Mouse (Mus musculus): ENCODE results near the gene Ubr2. TPM values are rescaled to one million over a fixed set of nuclear protein-coding genes. Genes with fewer than 3 reads are reported as not detected.

Gene Ubr2
- total RNA-seq, 2 experiments from 2014 or later = 57.0 to 60.7 TPM

- DNase-seq (ENCODE audit: low spot score) = no peak
Observed at GRCm38 (mm10) chr17:47005741-47006405, 4.5 kb downstream of the Ubr2 start.

GRCm38 (mm10) chr17:47003305-47003704 lies 7.1 kb downstream of the Ubr2 start:
- DNase-seq (ENCODE audit: low spot score) = no peak

DNA sequence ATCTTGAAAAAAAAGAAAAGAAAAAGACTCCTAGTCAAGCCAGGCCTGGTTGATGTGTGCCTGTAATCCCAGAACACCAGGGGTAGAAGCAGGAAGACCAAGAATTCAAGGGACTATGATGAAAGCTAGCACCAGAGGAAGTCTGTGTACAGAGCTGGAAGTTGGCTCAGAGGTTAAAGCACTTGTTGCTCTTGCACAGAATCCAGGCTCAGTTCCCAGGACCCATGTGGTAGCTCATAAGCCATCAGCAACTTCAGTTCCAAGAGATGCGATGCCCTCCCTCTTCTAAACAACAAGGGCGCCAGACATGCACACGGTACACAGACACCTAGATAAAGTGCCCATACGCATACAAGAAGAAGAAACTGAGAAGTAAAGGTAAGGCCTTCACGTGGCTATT lies 8.0 kb downstream of the Ubr2 start:
- DNase-seq (ENCODE audit: low spot score) = peak; percentile 70

- no peak for DNase-seq (ENCODE audit: low spot score)
Observed at GRCm38 (mm10) chr17:46998840-46999239, 11.5 kb downstream of the Ubr2 start.

- no peak for DNase-seq (ENCODE audit: low spot score)
Observed at GRCm38 (mm10) chr17:46996484-46996883, 13.9 kb downstream of the Ubr2 start.

- no peak for DNase-seq (ENCODE audit: low spot score)
Observed at GRCm38 (mm10) chr17:46995621-46996020, 14.7 kb downstream of the Ubr2 start.

- no peak for DNase-seq (ENCODE audit: low spot score)
Observed at GRCm38 (mm10) chr17:46994641-46995398, 15.5 kb downstream of the Ubr2 start.

GRCm38 (mm10) chr17:46993625-46994024 lies 16.7 kb downstream of the Ubr2 start:
- no peak for DNase-seq (ENCODE audit: low spot score)

DNA sequence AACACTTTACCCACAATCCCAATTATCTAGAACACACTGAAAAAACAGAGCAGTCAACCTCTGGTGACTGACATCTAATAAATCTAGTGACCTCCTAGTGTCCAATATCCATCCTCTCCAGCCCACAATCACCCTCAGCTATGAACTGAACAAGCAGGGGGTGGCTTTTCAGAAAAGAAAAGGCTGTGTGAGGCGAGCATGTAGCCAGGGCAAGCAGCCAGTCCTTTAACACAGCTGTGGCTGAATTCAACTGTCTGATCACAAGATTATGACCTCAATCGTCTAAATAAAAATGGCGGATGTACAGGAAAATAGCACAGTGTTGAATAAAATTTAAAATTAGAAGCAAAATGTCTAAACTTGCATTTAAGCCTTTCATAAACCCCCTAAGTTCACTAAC lies 22.7 kb downstream of the Ubr2 start:
- DNase-seq (ENCODE audit: low spot score) = no peak

- DNase-seq (ENCODE audit: low spot score) = no peak
Observed at GRCm38 (mm10) chr17:46980050-46980449, 30.3 kb downstream of the Ubr2 start.

- DNase-seq (ENCODE audit: low spot score) = peak; percentile 55
Observed at GRCm38 (mm10) chr17:46975183-46975582, 35.2 kb downstream of the Ubr2 start.

GRCm38 (mm10) chr17:46972603-46973002 lies 37.8 kb downstream of the Ubr2 start:
- no peak for DNase-seq (ENCODE audit: low spot score)

DNA sequence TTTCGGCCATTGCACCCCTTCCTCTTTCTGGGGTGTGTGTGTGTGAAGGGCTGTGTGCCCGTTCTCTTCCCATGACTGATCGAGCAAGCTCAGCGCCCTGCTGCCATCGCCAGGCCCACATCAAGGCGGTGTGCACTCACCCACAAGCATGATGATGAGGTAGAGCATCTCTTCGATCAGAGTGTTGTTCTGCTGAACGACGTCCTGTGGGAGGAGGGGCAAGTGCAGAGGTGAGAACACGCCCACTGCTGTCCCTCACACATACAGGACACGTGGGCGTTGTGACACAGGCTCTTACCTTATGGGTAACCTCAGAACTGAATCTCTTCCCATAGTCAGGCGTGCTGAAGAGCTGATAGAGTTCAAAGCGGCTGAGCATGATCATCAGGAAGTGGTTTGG lies 43.5 kb downstream of the Ubr2 start:
- DNase-seq (ENCODE audit: low spot score) = no peak

GRCm38 (mm10) chr17:46963186-46963585 lies 47.2 kb downstream of the Ubr2 start:
- no peak for DNase-seq (ENCODE audit: low spot score)

GRCm38 (mm10) chr17:46962153-46962552 lies 48.2 kb downstream of the Ubr2 start:
- DNase-seq (ENCODE audit: low spot score) = no peak

GRCm38 (mm10) chr17:46960216-46960615 lies 50.1 kb downstream of the Ubr2 start:
- no peak for DNase-seq (ENCODE audit: low spot score)

GRCm38 (mm10) chr17:46958045-46958444 lies 52.3 kb downstream of the Ubr2 start:
- no peak for DNase-seq (ENCODE audit: low spot score)

DNA sequence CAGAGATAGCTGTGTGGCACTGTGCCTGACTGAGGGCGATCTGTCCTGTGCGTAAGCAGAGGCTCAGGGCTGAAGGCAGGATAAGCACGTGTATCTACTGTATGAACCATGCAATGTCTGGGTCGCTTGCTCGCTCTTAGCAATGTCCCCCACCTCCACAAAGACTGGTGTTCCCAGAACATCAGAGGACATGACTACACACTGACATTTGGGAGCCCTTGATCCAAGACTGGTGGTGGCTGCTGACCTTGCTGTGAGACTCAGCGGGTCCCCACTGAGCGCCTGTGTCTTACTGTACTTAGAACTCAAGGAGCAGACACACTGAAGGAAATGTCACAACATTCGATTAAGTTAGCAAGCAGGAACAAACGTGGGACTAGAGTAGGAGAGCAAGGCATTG lies 64.1 kb downstream of the Ubr2 start:
- no peak for DNase-seq (ENCODE audit: low spot score)

DNA sequence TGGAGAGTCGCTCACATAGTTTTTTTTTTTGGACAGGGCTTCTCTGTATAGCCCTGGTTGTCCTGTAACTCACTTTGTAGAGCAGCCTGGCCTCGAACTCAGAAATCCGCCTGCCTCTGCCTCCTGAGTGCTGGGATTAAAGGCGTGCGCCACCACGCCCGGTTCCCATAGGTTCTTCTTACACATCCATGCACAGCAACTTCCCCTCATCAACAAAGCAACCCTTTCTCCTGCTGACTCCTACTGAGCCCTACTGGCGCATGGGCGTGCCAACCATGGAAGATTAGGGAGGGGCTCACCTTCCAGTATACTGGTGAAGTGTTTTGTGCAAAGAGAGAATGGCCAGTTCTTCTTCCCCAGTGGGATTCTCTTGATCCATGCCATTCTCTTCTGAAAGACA lies 67.9 kb downstream of the Ubr2 start:
- no peak for DNase-seq (ENCODE audit: low spot score)

GRCm38 (mm10) chr17:46940461-46940860 lies 69.9 kb downstream of the Ubr2 start:
- DNase-seq (ENCODE audit: low spot score) = no peak

GRCm38 (mm10) chr17:46933557-46934348 lies 76.6 kb downstream of the Ubr2 start:
- DNase-seq (ENCODE audit: low spot score) = peak; percentile 40

- DNase-seq (ENCODE audit: low spot score) = no peak
Observed at GRCm38 (mm10) chr17:46932961-46933360, 77.4 kb downstream of the Ubr2 start.

All from gastrocnemius, adult 18-20 months (tissue).